Mouse (Mus musculus): ENCODE measurements at regions not wholly inside any gene's neighbourhood (a gene's known extent, or its start where the extent isn't known, plus 50 kb on each side); places are given as distances from the start of the nearest gene placed in this dataset.

DNA sequence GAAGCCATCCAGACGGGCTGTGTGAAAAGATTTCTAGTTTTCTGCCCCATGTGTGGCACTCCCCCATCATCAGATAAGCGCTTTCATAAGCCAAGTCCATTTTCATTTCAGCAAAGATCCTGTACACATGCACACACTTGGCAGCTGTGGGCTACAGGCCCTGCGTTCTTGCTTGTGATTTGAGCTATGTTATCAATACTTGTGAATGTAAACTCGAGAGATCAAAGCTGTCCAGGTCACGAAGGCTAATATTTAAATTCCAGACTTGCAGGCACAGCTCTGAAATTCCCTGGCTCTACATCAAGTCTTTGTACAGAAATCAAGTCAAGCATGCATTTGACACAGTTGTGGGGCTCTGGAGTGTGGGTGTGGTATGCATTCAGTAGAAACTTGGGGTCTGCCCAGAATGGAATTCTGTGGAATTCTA lies 248.8 kb upstream of the Fggy start:
- WGBS = 74% methylated on average over 5 of the region's 5 CpGs
- Histone ChIP-seq H3K27ac (no peak overlapping the region), H3K36me3 (no peaks in the 10 kb centered on the region), H3K4me2 (replicated peaks) (no peak overlapping the region), H3K9ac (no peak overlapping the region), H3K4me1 (no peaks in the 10 kb centered on the region), H3K27me3 (replicated peaks) (no peaks in the 10 kb centered on the region), H3K4me3 (no peak overlapping the region), H3K9me3 (no peaks in the 10 kb centered on the region)
- no peak for ATAC-seq (ENCODE audit: low FRiP score, low read depth)

DNA sequence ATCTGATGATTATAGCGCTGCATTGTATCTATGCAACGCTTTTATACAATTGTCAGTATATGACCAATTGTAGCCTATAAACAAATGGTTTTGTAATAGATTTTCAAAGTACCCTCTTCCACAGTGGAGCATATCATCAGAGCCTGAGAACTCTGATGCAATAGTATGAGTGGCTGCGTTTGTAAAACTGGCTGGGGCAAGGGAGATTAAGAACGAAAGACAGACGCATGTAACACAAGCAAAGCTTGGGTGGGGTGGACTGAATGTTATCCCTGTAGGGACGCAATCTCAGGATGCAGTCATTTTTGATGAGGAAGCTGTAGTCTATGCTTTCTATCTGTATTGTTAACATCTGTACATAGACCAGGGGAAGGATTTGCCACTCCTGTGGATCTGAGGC lies 246.9 kb upstream of the Fggy start:
- H3K4me2 ChIP-seq (replicated peaks) = no peak overlapping the region
- H3K27ac ChIP-seq = no peak overlapping the region
- WGBS = 88% methylated on average over 6 of the region's 6 CpGs
- no peak for ATAC-seq (ENCODE audit: low FRiP score, low read depth)
- H3K4me1 ChIP-seq = no peaks in the 10 kb centered on the region
- no peaks in the 10 kb centered on the region for H3K36me3 ChIP-seq
- no peak overlapping the region for H3K9ac ChIP-seq
- no peaks in the 10 kb centered on the region for H3K27me3 ChIP-seq (replicated peaks)
- no peaks in the 10 kb centered on the region for H3K9me3 ChIP-seq
- no peak overlapping the region for H3K4me3 ChIP-seq

DNA sequence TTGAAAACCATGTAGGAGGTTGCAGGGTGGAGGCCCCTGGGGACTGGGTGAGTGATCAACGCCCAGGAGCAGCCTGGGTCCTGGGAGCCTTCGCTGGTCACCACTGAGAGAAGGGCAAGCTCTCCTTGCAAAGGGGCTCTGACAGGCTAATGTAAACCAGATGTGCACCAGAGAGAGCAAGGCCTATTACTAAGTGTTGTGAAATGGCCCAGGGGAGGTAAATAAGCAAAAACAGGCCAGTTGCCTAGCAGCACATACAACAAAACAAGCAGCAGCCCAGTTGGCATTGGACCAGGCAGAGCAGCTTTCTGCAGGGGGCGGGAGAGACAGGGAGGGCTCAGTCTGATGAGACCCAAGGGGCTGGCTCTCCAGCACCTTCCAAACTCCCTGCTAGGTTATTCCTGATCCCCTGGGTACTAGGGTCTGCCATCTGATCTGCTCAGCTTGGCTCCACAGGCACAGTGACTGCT lies 239.5 kb upstream of the Fggy start:
- Histone ChIP-seq H3K27me3 (replicated peaks) (no peaks in the 10 kb centered on the region), H3K4me1 (peaks cover 13% of the 10 kb centered on the region), H3K9ac (no peak overlapping the region), H3K36me3 (no peaks in the 10 kb centered on the region), H3K4me2 (replicated peaks) (no peak overlapping the region), H3K27ac (no peak overlapping the region), H3K4me3 (no peak overlapping the region), H3K9me3 (no peaks in the 10 kb centered on the region)
- peak; percentile 53 for ATAC-seq (ENCODE audit: low FRiP score, low read depth)
- 41% methylated on average over 3 of the region's 3 CpGs for WGBS

DNA sequence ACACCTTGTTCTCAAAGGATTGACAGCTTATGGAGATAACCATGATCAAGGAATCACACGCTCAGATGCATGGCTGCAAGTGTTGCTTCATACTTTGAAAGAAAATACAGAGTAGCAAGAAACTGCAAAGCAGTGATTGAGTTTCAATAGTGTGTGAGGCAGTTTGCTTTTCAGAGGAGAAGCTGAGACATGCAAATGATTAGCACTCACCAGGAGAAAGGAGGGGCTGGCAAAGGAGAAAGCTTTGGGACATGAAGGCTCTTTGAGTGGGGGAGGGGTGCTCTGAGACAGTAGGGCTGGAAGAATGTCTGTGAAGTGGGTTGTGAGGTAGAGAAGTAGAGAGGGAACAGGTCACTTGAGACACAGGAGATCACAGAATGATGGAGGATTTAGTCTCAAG lies 238.7 kb upstream of the Fggy start:
- no peaks in the 10 kb centered on the region for H3K36me3 ChIP-seq
- no peak overlapping the region for H3K27ac ChIP-seq

DNA sequence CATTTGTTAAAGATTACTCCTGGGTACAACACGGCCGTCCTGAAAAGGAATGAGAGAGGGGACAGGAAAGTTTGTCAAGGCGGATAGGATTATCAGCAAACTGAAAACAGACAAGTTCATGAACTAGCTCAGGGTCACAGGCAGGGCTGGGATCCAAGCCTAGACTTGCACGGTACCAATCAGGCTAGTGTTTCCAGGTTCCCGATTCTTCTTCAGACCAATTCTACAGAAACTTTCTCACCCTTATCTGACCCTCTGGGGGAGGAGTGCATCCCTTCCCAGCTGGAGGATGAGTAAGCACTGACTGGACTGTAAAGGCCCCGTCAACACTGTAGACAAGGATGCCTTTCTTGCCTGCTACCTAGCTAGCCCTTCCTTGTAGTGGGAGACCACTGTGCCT lies 238.3 kb upstream of the Fggy start:
- no peaks in the 10 kb centered on the region for H3K9me3 ChIP-seq
- H3K4me2 ChIP-seq (replicated peaks) = no peak overlapping the region
- WGBS = 60% methylated on average over 6 of the region's 6 CpGs
- peaks cover 13% of the 10 kb centered on the region for H3K4me1 ChIP-seq
- ATAC-seq (ENCODE audit: low FRiP score, low read depth) = no peak
- no peaks in the 10 kb centered on the region for H3K36me3 ChIP-seq
- no peak overlapping the region for H3K4me3 ChIP-seq
- no peaks in the 10 kb centered on the region for H3K27me3 ChIP-seq (replicated peaks)
- H3K9ac ChIP-seq = no peak overlapping the region
- no peak overlapping the region for H3K27ac ChIP-seq

More for the DNA sequence above, 238.7 kb upstream of the Fggy start:
- Histone ChIP-seq H3K4me3 (no peak overlapping the region), H3K4me2 (replicated peaks) (no peak overlapping the region), H3K27me3 (replicated peaks) (no peaks in the 10 kb centered on the region), H3K9ac (no peak overlapping the region), H3K9me3 (no peaks in the 10 kb centered on the region), H3K4me1 (peaks cover 13% of the 10 kb centered on the region)
- 61% methylated on average over 1 of the region's 1 CpGs for WGBS
- ATAC-seq (ENCODE audit: low FRiP score, low read depth) = no peak

DNA sequence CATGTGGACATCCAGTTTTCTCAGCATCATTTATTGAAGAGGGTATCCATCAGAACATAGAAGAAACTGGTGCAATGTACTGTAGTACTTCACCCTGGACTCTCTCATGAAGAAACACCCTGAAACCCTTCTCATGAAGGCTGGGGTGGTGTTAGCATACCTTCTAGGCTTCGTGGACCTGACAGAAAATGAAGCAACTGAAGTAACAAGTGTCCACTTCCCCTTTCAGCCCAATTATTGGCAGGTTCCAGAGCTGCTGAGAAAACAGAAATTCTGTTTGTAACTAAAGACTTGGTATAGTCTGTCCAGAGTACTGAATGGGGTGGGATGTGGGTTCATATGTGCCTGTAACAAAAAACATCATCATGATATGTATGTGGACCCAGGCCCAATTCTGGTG lies 231.4 kb upstream of the Fggy start:
- Histone ChIP-seq H3K36me3 (no peaks in the 10 kb centered on the region), H3K27me3 (replicated peaks) (no peaks in the 10 kb centered on the region), H3K4me2 (replicated peaks) (no peak overlapping the region), H3K9ac (no peak overlapping the region), H3K27ac (no peak overlapping the region), H3K4me3 (no peak overlapping the region), H3K9me3 (no peaks in the 10 kb centered on the region), H3K4me1 (no peaks in the 10 kb centered on the region)
- ATAC-seq (ENCODE audit: low FRiP score, low read depth) = no peak
- WGBS = 66% methylated on average over 1 of the region's 1 CpGs

DNA sequence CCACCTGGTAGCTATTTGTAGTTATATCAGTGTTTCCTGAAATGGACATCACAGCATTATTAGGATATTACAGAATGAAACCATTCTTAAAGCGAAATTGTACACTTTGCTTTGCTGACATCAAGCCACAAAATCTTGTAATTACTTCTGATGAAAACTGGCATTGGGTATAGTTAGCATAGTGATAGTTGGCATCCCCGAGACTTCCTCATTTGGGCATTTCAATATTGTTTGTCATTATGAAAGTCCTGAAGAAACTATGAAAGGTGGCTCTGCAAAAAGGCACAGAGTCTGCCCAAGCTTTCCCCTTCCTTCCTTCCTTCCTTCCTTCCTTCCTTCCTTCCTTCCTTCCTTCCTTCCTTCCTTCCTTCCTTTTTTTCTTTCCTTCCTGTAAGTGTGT lies 217.5 kb upstream of the Fggy start:
- no peaks in the 10 kb centered on the region for H3K4me1 ChIP-seq
- no peak for ATAC-seq (ENCODE audit: low FRiP score, low read depth)
- H3K9me3 ChIP-seq = peaks cover 6% of the 10 kb centered on the region; the same call in 1 of the 2 replicates
- H3K9ac ChIP-seq = no peak overlapping the region
- H3K27me3 ChIP-seq (replicated peaks) = no peaks in the 10 kb centered on the region
- H3K4me3 ChIP-seq = no peak overlapping the region
- WGBS = 81% methylated on average over 2 of the region's 2 CpGs
- H3K27ac ChIP-seq = no peak overlapping the region
- H3K4me2 ChIP-seq (replicated peaks) = no peak overlapping the region
- H3K36me3 ChIP-seq = no peaks in the 10 kb centered on the region

DNA sequence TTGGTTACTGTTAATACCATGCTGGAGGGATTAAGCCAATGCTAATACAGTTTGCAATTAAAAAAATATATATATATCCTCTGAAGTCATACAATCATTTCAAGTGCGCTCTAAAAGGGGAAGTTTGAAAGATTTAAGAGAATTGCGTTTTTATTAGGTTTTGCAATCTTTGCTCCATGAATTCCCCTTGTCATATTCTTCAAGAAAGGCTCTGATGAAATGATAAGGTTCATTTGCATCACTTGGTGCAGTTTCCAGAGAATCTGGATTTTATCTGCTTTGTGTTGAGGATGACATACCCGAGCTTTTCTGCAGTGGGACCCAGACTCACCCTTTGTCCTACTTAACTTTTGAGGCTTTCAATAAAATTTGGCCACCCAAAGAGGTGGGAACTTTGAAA lies 216.4 kb upstream of the Fggy start:
- Histone ChIP-seq H3K4me2 (replicated peaks) (no peak overlapping the region), H3K36me3 (no peaks in the 10 kb centered on the region), H3K27ac (no peak overlapping the region), H3K4me3 (no peak overlapping the region), H3K4me1 (no peaks in the 10 kb centered on the region), H3K27me3 (replicated peaks) (no peaks in the 10 kb centered on the region), H3K9me3 (peaks cover 6% of the 10 kb centered on the region; the same call in 1 of the 2 replicates), H3K9ac (no peak overlapping the region)
- WGBS = 79% methylated on average over 3 of the region's 3 CpGs
- no peak for ATAC-seq (ENCODE audit: low FRiP score, low read depth)

DNA sequence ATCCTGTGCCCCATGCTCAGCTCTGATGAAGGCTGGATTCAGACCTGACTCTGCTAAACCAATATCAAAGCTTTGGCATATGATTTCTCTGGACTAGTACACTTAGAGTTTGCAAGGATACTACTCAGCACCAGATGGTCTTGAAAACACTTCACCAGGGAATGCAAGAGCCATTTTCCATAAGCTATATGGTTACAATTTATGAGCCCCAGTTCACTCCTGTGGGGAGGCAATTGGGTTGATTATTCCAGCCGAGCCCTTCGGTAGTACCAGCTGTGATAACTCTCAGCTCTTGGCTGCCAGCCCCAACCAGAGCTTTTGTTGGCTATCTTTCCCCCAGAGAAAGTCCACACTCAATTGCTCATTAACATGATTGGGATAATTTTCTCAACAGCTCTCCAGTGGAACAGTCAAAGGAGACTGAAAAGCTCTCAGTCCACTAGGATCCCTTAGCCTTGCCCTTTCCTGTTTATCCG lies 210.5 kb upstream of the Fggy start:
- 49% methylated on average over 3 of the region's 3 CpGs for WGBS
- no peaks in the 10 kb centered on the region for H3K9me3 ChIP-seq

DNA sequence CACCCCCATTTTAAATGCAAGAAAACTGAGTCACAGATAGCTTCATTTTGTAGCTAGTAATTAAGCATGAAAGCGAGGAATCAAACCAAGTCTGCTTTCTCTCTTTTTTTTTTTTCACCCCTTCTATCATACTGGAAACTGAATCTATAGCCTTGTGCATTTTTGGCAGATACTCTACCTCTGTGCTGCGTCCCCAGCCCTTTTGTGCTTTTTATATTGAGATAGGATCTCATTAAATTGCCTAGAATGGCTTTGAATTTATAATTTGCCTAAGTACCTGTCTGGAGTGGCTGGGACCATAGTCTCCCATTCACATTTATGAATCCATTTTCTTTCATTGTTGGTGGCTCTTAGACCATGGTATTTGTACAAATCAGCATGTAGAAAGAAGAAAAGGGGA lies 209.9 kb upstream of the Fggy start:
- no peaks in the 10 kb centered on the region for H3K27me3 ChIP-seq (replicated peaks)
- H3K9me3 ChIP-seq = no peaks in the 10 kb centered on the region
- ATAC-seq (ENCODE audit: low FRiP score, low read depth) = no peak
- no peak overlapping the region for H3K27ac ChIP-seq
- no peaks in the 10 kb centered on the region for H3K36me3 ChIP-seq
- H3K4me3 ChIP-seq = no peak overlapping the region
- H3K4me1 ChIP-seq = no peaks in the 10 kb centered on the region
- H3K9ac ChIP-seq = no peak overlapping the region
- H3K4me2 ChIP-seq (replicated peaks) = no peak overlapping the region
- 82% methylated on average over 2 of the region's 2 CpGs for WGBS

More for the DNA sequence above, 210.5 kb upstream of the Fggy start:
- no peak overlapping the region for H3K9ac ChIP-seq
- no peak overlapping the region for H3K4me2 ChIP-seq (replicated peaks)
- H3K27ac ChIP-seq = no peak overlapping the region
- H3K4me3 ChIP-seq = no peak overlapping the region
- no peaks in the 10 kb centered on the region for H3K36me3 ChIP-seq
- H3K27me3 ChIP-seq (replicated peaks) = no peaks in the 10 kb centered on the region
- no peaks in the 10 kb centered on the region for H3K4me1 ChIP-seq
- peak; percentile 63; the same call in 1 of the 2 replicates for ATAC-seq (ENCODE audit: low FRiP score, low read depth)

DNA sequence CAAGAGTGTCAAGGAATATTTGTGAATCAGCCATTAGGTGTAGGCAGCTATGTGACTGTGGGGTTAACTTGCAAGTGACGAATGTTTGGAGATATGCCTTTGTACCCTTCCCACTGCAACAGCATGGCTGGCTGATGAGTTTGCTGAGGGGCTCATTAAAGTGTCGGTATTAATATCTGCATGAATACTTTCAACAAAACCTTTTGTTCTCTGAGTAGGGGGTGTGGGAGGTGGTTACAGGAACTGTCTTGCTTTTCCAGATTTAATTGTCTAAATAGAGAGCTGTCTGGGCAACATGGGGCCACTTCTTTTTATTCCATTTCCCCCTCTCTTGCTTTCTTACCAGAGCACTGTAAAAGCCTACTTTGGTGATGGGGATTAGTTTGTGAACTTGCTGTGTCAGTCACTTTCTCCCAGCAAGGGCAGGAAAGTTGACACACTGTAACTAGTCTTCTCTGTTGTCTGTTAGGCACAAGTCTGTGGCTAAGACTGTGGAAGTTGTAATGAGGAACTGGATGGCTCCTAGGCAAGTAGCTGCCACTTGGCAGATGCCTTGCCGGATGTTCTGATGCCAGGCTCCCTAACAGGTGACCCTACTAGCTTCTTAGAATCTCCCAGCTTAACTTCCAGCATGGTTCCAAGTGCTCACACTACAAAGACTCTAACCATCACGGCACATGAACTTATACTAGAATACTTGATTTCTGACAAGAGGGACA lies 208.7 kb upstream of the Fggy start:
- WGBS = 84% methylated on average over 4 of the region's 4 CpGs
- Histone ChIP-seq H3K9me3 (no peaks in the 10 kb centered on the region), H3K27me3 (replicated peaks) (no peaks in the 10 kb centered on the region), H3K4me1 (no peaks in the 10 kb centered on the region), H3K4me3 (no peak overlapping the region), H3K36me3 (no peaks in the 10 kb centered on the region), H3K27ac (no peak overlapping the region), H3K4me2 (replicated peaks) (no peak overlapping the region), H3K9ac (no peak overlapping the region)
- no peak for ATAC-seq (ENCODE audit: low FRiP score, low read depth)

DNA sequence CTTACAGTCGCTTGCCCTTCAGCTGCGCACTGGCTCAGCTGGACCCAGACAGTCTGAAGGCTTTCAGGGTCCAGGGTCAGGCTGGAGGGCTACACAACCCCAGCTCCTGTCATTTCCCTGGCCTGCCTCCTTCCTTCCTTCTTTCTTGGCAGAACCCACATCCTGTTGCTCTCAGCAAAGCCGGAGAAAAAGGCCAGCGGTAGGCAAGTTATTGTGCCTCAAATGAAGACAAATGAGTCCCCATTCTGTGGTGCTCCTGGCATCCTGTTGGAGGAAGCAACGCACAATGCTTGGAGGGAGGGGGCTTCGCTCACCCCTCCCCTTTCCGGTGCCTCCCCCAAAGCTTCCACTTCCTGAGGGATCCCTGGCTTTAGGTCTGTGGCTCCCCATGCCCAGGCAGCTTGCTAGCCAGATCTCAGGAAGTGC lies 203.4 kb upstream of the Fggy start:
- Histone ChIP-seq H3K4me3 (no peak overlapping the region), H3K36me3 (no peaks in the 10 kb centered on the region), H3K27ac (no peak overlapping the region), H3K27me3 (replicated peaks) (no peaks in the 10 kb centered on the region), H3K4me2 (replicated peaks) (no peak overlapping the region), H3K9ac (no peak overlapping the region), H3K4me1 (peaks cover 5% of the 10 kb centered on the region), H3K9me3 (no peaks in the 10 kb centered on the region)
- 0 out of 2 replicates have a peak, but pooled peaks have one; percentile 29 for ATAC-seq (ENCODE audit: low FRiP score, low read depth)
- 32% methylated on average over 7 of the region's 7 CpGs for WGBS

DNA sequence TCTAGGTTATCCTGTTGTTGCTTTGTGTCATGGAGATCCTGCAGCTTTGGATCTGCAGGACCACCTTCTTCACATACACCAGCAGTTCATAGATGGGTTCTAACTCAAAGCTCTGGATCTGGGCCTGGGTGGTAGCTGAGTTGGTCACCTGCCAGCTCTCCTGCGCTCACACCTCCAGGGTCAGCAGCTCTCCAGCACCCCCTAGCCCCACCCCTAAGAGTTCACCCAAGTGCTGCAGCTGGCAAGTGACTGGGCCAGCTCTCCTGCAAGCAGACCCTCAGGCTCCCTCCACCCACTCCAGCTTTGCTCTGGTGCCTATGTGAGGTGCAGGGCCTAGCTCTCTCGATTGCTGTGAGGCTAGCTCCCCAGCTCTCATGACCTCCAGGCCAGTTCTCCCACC lies 198.6 kb upstream of the Fggy start:
- WGBS = 71% methylated on average over 2 of the region's 2 CpGs

More for the DNA sequence above, 198.6 kb upstream of the Fggy start:
- Histone ChIP-seq H3K27ac (no peak overlapping the region), H3K9me3 (no peaks in the 10 kb centered on the region), H3K4me3 (no peak overlapping the region), H3K27me3 (replicated peaks) (no peaks in the 10 kb centered on the region), H3K9ac (no peak overlapping the region), H3K36me3 (no peaks in the 10 kb centered on the region), H3K4me2 (replicated peaks) (no peak overlapping the region), H3K4me1 (peaks cover 5% of the 10 kb centered on the region)
- ATAC-seq (ENCODE audit: low FRiP score, low read depth) = no peak
